Mouse (Mus musculus): ENCODE measurements around the gene Mfsd4a. TPM values are rescaled to one million over a fixed set of nuclear protein-coding genes. Genes with fewer than 3 reads are reported as not detected.

The Mfsd4a gene
- polyA plus RNA-seq, 2 experiments, result 1.1 to 12.3 TPM

DNA sequence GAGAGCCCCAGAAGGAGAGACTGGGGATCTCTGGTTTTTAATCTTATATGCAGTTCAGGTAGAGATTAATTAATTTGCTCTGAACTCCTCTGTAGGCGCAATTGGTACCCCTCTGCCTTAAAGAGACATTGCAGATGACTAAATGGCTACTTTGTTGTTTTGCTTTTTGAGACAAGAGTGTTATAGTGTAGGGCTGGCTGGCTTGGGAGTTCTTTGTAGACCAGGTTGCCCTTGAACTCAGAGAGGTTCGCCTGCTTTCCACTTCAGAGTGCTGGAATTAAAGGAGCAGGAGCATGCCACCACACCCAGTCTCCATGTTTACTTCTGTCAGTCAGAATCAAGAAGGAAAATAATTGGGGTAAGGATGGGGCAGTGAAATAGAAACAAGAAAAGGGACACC, 64.8 kb downstream of the Mfsd4a start:
- Histone ChIP-seq H3K4me3 (replicated peaks; ENCODE audit: low read length) (no peak overlapping the region), H3K27ac (replicated peaks; ENCODE audit: low read depth, low read length) (no peak overlapping the region), H3K9me3 (ENCODE audit: control insufficient read depth, low read length) (no peaks in the 10 kb centered on the region), H3K27me3 (ENCODE audit: control insufficient read depth, insufficient read depth, low read length) (no peaks in the 10 kb centered on the region), H3K36me3 (ENCODE audit: control insufficient read depth, insufficient read depth, low read length) (no peaks in the 10 kb centered on the region), H3K4me2 (replicated peaks; ENCODE audit: low read depth, low read length, severe bottlenecking) (no peak overlapping the region), H3K4me1 (ENCODE audit: control insufficient read depth, insufficient read depth, low read length) (peaks cover 4% of the 10 kb centered on the region; the same call in 1 of the 2 replicates), H3K9ac (ENCODE audit: low read depth, low read length, severe bottlenecking) (no peak overlapping the region)
- DNase-seq (ENCODE audit: low spot score) (no peak), ATAC-seq (ENCODE audit: low FRiP score, low read depth) (no peak)
- 61% methylated on average over 2 of the region's 2 CpGs for WGBS
- TF ChIP-seq POLR2A (IDR thresholded peaks at IDR 0.05; ENCODE audit: borderline replicate concordance, extremely low read depth, insufficient read depth, insufficient read length), result no peak

- H3K9me3 ChIP-seq (ENCODE audit: control insufficient read depth, low read length), result no peaks in the 10 kb centered on the region
- ATAC-seq (ENCODE audit: low FRiP score, low read depth) (no peak), DNase-seq (ENCODE audit: low spot score) (no peak)
- no peaks in the 10 kb centered on the region for H3K27me3 ChIP-seq (ENCODE audit: control insufficient read depth, insufficient read depth, low read length)
- no peak overlapping the region for H3K4me3 ChIP-seq (replicated peaks; ENCODE audit: low read length)
- H3K4me2 ChIP-seq (replicated peaks; ENCODE audit: low read depth, low read length, severe bottlenecking), result no peak overlapping the region
- H3K4me1 ChIP-seq (ENCODE audit: control insufficient read depth, insufficient read depth, low read length), result peaks cover 4% of the 10 kb centered on the region; the same call in 1 of the 2 replicates
- no peak overlapping the region for H3K9ac ChIP-seq (ENCODE audit: low read depth, low read length, severe bottlenecking)
- no peaks in the 10 kb centered on the region for H3K36me3 ChIP-seq (ENCODE audit: control insufficient read depth, insufficient read depth, low read length)
- H3K27ac ChIP-seq (replicated peaks; ENCODE audit: low read depth, low read length), result no peak overlapping the region
- 75% methylated on average over 4 of the region's 4 CpGs for WGBS
- TF ChIP-seq POLR2A (IDR thresholded peaks at IDR 0.05; ENCODE audit: borderline replicate concordance, extremely low read depth, insufficient read depth, insufficient read length), result no peak
These were observed 66.0 kb downstream of the Mfsd4a start for GRCm38 (mm10) chr1:132001880-132002330.

DNA sequence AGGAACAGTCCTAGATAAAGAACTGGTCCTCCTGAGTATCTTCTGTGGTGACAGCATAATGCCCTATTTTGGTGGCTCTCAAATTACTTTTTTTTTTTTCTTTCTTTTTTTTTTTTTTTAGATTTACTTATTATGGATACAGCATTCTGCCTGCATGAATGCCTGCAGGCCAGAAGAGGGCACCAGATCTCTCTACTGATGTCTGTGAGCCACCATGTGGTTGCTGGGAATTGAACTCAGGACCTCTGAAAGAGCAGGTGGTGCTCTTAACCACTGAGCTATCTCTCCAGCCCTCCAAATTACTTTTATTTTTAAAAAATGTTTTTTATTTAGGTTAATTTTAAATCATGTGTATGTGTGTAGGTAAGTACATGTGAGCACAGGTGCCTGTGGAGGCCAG, 67.4 kb downstream of the Mfsd4a start:
- no peaks in the 10 kb centered on the region for H3K9me3 ChIP-seq (ENCODE audit: control insufficient read depth, low read length)
- no peak overlapping the region for H3K27ac ChIP-seq (replicated peaks; ENCODE audit: low read depth, low read length)
- no peaks in the 10 kb centered on the region for H3K4me1 ChIP-seq (ENCODE audit: control insufficient read depth, insufficient read depth, low read length)
- no peaks in the 10 kb centered on the region for H3K27me3 ChIP-seq (ENCODE audit: control insufficient read depth, insufficient read depth, low read length)
- no peak for ATAC-seq (ENCODE audit: low FRiP score, low read depth)
- no peak overlapping the region for H3K9ac ChIP-seq (ENCODE audit: low read depth, low read length, severe bottlenecking)
- no peak for DNase-seq (ENCODE audit: low spot score)
- no peak for TF ChIP-seq POLR2A (IDR thresholded peaks at IDR 0.05; ENCODE audit: borderline replicate concordance, extremely low read depth, insufficient read depth, insufficient read length)
- H3K4me2 ChIP-seq (replicated peaks; ENCODE audit: low read depth, low read length, severe bottlenecking), result no peak overlapping the region
- H3K4me3 ChIP-seq (replicated peaks; ENCODE audit: low read length), result no peak overlapping the region
- no peaks in the 10 kb centered on the region for H3K36me3 ChIP-seq (ENCODE audit: control insufficient read depth, insufficient read depth, low read length)

DNA sequence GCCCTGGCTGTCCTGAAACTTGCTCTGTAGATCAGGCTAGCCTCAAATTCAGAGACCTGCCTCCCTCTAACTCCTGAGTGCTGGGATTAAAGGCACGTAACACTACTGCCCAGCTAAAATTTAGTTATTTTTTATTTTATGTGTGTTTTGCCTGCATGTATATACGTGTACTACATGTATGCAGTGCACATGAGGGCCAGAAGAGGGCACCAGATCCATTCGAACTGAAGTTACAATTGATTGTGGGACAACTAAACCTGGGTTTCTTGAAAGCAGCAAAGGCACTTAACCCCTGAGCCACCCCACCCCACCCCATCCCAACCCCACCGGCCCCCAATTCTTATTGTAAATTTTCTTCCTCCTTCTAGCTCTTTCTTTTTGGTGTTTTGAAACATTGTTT, 72.8 kb downstream of the Mfsd4a start:
- WGBS, result 37% methylated on average over 4 of the region's 4 CpGs

DNA sequence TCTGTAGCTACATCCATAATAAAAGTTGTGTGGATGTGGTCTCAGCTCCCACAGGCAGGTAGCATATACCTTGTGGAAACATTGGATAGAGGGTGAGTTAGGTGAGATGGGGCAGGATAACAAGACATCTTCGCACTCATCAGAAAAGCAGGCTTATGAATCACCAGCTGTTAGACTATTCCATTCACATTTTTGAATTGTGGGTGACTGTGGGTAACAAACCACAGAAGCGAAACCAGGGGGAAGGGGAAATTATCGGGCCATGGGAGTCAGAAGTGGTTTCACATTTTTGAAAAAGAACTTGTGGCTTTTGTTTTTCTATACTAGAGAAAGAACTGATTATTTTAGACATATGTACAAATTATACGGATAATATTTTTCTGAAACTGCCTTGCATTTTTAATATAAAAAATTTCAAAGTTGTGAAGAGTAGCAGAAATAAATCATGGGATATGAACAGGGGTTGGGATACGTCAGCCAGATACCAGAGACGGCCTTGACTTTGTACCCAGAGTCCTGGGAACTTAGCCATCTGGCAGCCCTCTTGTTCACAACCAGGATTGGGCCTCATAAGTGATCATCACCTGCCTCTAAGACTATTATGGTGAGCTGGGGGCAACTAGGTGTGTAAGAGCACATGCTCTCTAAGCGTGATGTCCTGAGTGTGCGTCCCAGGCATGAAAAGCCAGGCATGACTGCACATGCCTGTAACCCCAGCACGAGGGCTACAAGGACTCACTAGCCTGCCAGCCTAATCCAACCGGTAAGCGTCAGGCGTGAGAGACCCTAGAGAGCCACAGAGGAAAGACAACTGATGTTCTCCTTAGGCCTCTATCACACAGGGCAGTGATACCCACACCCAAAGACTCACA, 74.5 kb downstream of the Mfsd4a start:
- Histone ChIP-seq H3K4me2 (replicated peaks; ENCODE audit: low read depth, low read length, severe bottlenecking) (no peak overlapping the region), H3K9ac (ENCODE audit: low read depth, low read length, severe bottlenecking) (no peak overlapping the region), H3K4me3 (replicated peaks; ENCODE audit: low read length) (no peak overlapping the region), H3K36me3 (ENCODE audit: control insufficient read depth, insufficient read depth, low read length) (no peaks in the 10 kb centered on the region), H3K4me1 (ENCODE audit: control insufficient read depth, insufficient read depth, low read length) (no peaks in the 10 kb centered on the region), H3K27ac (replicated peaks; ENCODE audit: low read depth, low read length) (no peak overlapping the region), H3K27me3 (ENCODE audit: control insufficient read depth, insufficient read depth, low read length) (no peaks in the 10 kb centered on the region), H3K9me3 (ENCODE audit: control insufficient read depth, low read length) (no peaks in the 10 kb centered on the region)
- DNase-seq (ENCODE audit: low spot score) (no peak), ATAC-seq (ENCODE audit: low FRiP score, low read depth) (no peak)
- no peak for TF ChIP-seq POLR2A (IDR thresholded peaks at IDR 0.05; ENCODE audit: borderline replicate concordance, extremely low read depth, insufficient read depth, insufficient read length)
- 85% methylated on average over 12 of the region's 12 CpGs for WGBS

More for the DNA sequence above, 72.8 kb downstream of the Mfsd4a start:
- Histone ChIP-seq H3K4me2 (replicated peaks; ENCODE audit: low read depth, low read length, severe bottlenecking) (no peak overlapping the region), H3K27ac (replicated peaks; ENCODE audit: low read depth, low read length) (no peak overlapping the region), H3K4me3 (replicated peaks; ENCODE audit: low read length) (no peak overlapping the region), H3K9ac (ENCODE audit: low read depth, low read length, severe bottlenecking) (no peak overlapping the region), H3K9me3 (ENCODE audit: control insufficient read depth, low read length) (no peaks in the 10 kb centered on the region), H3K4me1 (ENCODE audit: control insufficient read depth, insufficient read depth, low read length) (no peaks in the 10 kb centered on the region), H3K36me3 (ENCODE audit: control insufficient read depth, insufficient read depth, low read length) (no peaks in the 10 kb centered on the region), H3K27me3 (ENCODE audit: control insufficient read depth, insufficient read depth, low read length) (no peaks in the 10 kb centered on the region)
- no peak for TF ChIP-seq POLR2A (IDR thresholded peaks at IDR 0.05; ENCODE audit: borderline replicate concordance, extremely low read depth, insufficient read depth, insufficient read length)
- ATAC-seq (ENCODE audit: low FRiP score, low read depth), result no peak
- DNase-seq (ENCODE audit: low spot score), result no peak
